Mouse (Mus musculus): ENCODE measurements around the gene Wfdc3. TPM values are rescaled to one million over a fixed set of nuclear protein-coding genes. Genes with fewer than 3 reads are reported as not detected.

Wfdc3 gene
- polyA plus RNA-seq, 1 experiment from 2014 or later: 1.6 TPM

GRCm38 (mm10) chr2:164785481-164786387 is 40.0 kb upstream of the Wfdc3 start, which contains the start of gene Snx21:
Snx21 (plus strand) TSS chr2:164785823.
- Histone ChIP-seq H3K9ac (peak within 1 kb of the TSS; percentile 55), H3K4me3 (peak within 1 kb of the TSS; percentile 59), H3K9me3 (no peaks in the 10 kb centered on the region), H3K27ac (replicated peaks) (peak within 1 kb of the TSS; percentile 78), H3K4me2 (peak within 1 kb of the TSS; percentile 89), H3K27me3 (no peaks in the 10 kb centered on the region), H3K36me3 (peaks cover 2% of the 10 kb centered on the region; the same call in 1 of the 2 replicates), H3K4me1 (replicated peaks) (peaks cover 25% of the 10 kb centered on the region)
- ATAC-seq (ENCODE audit: low FRiP score, low read depth): peak; percentile 89
- under 1% methylated on average over 64 of the region's 89 CpGs for WGBS

- Histone ChIP-seq H3K27ac (replicated peaks) (peak overlapping the region; percentile 78; the same call in 1 of the 2 replicates), H3K9ac (peak overlapping the region; percentile 55)
- 15% methylated on average over 7 of the region's 7 CpGs for WGBS
Observed at GRCm38 (mm10) chr2:164784869-164785420, 39.2 kb upstream of the Wfdc3 start.

GRCm38 (mm10) chr2:164783926-164784581 is 38.3 kb upstream of the Wfdc3 start:
- Histone ChIP-seq H3K4me1 (replicated peaks) (peaks cover 25% of the 10 kb centered on the region), H3K4me3 (no peak overlapping the region), H3K4me2 (no peak overlapping the region), H3K27ac (replicated peaks) (no peak overlapping the region), H3K9me3 (no peaks in the 10 kb centered on the region), H3K27me3 (no peaks in the 10 kb centered on the region), H3K9ac (no peak overlapping the region), H3K36me3 (no peaks in the 10 kb centered on the region; the same call in 1 of the 2 replicates)
- ATAC-seq (ENCODE audit: low FRiP score, low read depth): no peak
- WGBS: 82% methylated on average over 7 of the region's 7 CpGs

More at GRCm38 (mm10) chr2:164784869-164785420, 39.2 kb upstream of the Wfdc3 start:
- no peak for ATAC-seq (ENCODE audit: low FRiP score, low read depth)
- Histone ChIP-seq H3K27me3 (no peaks in the 10 kb centered on the region), H3K36me3 (no peaks in the 10 kb centered on the region; the same call in 1 of the 2 replicates), H3K9me3 (no peaks in the 10 kb centered on the region), H3K4me1 (replicated peaks) (peaks cover 25% of the 10 kb centered on the region), H3K4me2 (peak overlapping the region; percentile 89), H3K4me3 (peak overlapping the region; percentile 59)

- Histone ChIP-seq H3K4me3 (no peak overlapping the region), H3K9me3 (no peaks in the 10 kb centered on the region), H3K9ac (no peak overlapping the region), H3K36me3 (no peaks in the 10 kb centered on the region), H3K27ac (replicated peaks) (no peak overlapping the region), H3K4me2 (no peak overlapping the region), H3K27me3 (no peaks in the 10 kb centered on the region), H3K4me1 (replicated peaks) (peaks cover 12% of the 10 kb centered on the region)
- WGBS: 76% methylated on average over 4 of the region's 4 CpGs
- no peak for ATAC-seq (ENCODE audit: low FRiP score, low read depth)
Observed at GRCm38 (mm10) chr2:164781876-164782275, 36.1 kb upstream of the Wfdc3 start.

- no peaks in the 10 kb centered on the region for H3K27me3 ChIP-seq
- ATAC-seq (ENCODE audit: low FRiP score, low read depth): no peak
- H3K4me3 ChIP-seq: no peak within 1 kb of the TSS
- peaks cover under 1% of the 10 kb centered on the region for H3K4me1 ChIP-seq (replicated peaks)
- no peak within 1 kb of the TSS for H3K9ac ChIP-seq
- WGBS: 69% methylated on average over 8 of the region's 8 CpGs
- H3K9me3 ChIP-seq: no peaks in the 10 kb centered on the region
- no peak within 1 kb of the TSS for H3K4me2 ChIP-seq
- no peaks in the 10 kb centered on the region for H3K36me3 ChIP-seq
- H3K27ac ChIP-seq (replicated peaks): no peak within 1 kb of the TSS
Observed at GRCm38 (mm10) chr2:164779481-164780086, 33.9 kb upstream of the Wfdc3 start, which contains the start of gene Tnnc2. Tnnc2 (minus strand) TSS chr2:164779967.

- no peaks in the 10 kb centered on the region for H3K9me3 ChIP-seq
- H3K4me3 ChIP-seq: no peak overlapping the region
- no peak overlapping the region for H3K4me2 ChIP-seq
- ATAC-seq (ENCODE audit: low FRiP score, low read depth): no peak
- H3K9ac ChIP-seq: no peak overlapping the region
- no peak overlapping the region for H3K27ac ChIP-seq (replicated peaks)
- H3K27me3 ChIP-seq: no peaks in the 10 kb centered on the region
- no peaks in the 10 kb centered on the region for H3K4me1 ChIP-seq (replicated peaks)
- WGBS: 85% methylated on average over 7 of the region's 7 CpGs
- H3K36me3 ChIP-seq: no peaks in the 10 kb centered on the region
Observed at GRCm38 (mm10) chr2:164778809-164779208, 33.1 kb upstream of the Wfdc3 start.

- H3K4me3 ChIP-seq: no peak overlapping the region
- H3K27ac ChIP-seq (replicated peaks): no peak overlapping the region
- WGBS: 91% methylated on average over 11 of the region's 11 CpGs
- H3K9me3 ChIP-seq: no peaks in the 10 kb centered on the region
- no peak overlapping the region for H3K4me2 ChIP-seq
- no peaks in the 10 kb centered on the region for H3K27me3 ChIP-seq
- no peaks in the 10 kb centered on the region for H3K4me1 ChIP-seq (replicated peaks)
- no peak for ATAC-seq (ENCODE audit: low FRiP score, low read depth)
- no peaks in the 10 kb centered on the region for H3K36me3 ChIP-seq
- H3K9ac ChIP-seq: no peak overlapping the region
Observed at GRCm38 (mm10) chr2:164778015-164778287, 32.2 kb upstream of the Wfdc3 start.

- Histone ChIP-seq H3K27ac (replicated peaks) (no peak overlapping the region), H3K4me3 (no peak overlapping the region), H3K27me3 (no peaks in the 10 kb centered on the region), H3K36me3 (no peaks in the 10 kb centered on the region), H3K4me1 (replicated peaks) (no peaks in the 10 kb centered on the region), H3K9me3 (no peaks in the 10 kb centered on the region), H3K9ac (no peak overlapping the region), H3K4me2 (no peak overlapping the region)
- no peak for ATAC-seq (ENCODE audit: low FRiP score, low read depth)
- WGBS: 82% methylated on average over 30 of the region's 30 CpGs
Observed at GRCm38 (mm10) chr2:164777246-164778014, 31.7 kb upstream of the Wfdc3 start.

- Histone ChIP-seq H3K4me3 (no peak overlapping the region), H3K27ac (replicated peaks) (no peak overlapping the region), H3K9me3 (no peaks in the 10 kb centered on the region), H3K4me1 (replicated peaks) (no peaks in the 10 kb centered on the region), H3K27me3 (no peaks in the 10 kb centered on the region), H3K9ac (no peak overlapping the region), H3K36me3 (no peaks in the 10 kb centered on the region), H3K4me2 (no peak overlapping the region)
- ATAC-seq (ENCODE audit: low FRiP score, low read depth): no peak
- 72% methylated on average over 17 of the region's 17 CpGs for WGBS
Observed at GRCm38 (mm10) chr2:164776801-164777200, 31.1 kb upstream of the Wfdc3 start.

GRCm38 (mm10) chr2:164776130-164776529 is 30.4 kb upstream of the Wfdc3 start:
- Histone ChIP-seq H3K4me3 (no peak overlapping the region), H3K9me3 (no peaks in the 10 kb centered on the region), H3K4me1 (replicated peaks) (no peaks in the 10 kb centered on the region), H3K27me3 (no peaks in the 10 kb centered on the region), H3K27ac (replicated peaks) (no peak overlapping the region), H3K4me2 (no peak overlapping the region), H3K9ac (no peak overlapping the region), H3K36me3 (no peaks in the 10 kb centered on the region)
- 92% methylated on average over 6 of the region's 6 CpGs for WGBS
- no peak for ATAC-seq (ENCODE audit: low FRiP score, low read depth)

- Histone ChIP-seq H3K4me3 (no peak overlapping the region), H3K9me3 (no peaks in the 10 kb centered on the region), H3K4me2 (no peak overlapping the region), H3K27ac (replicated peaks) (no peak overlapping the region), H3K27me3 (no peaks in the 10 kb centered on the region), H3K36me3 (no peaks in the 10 kb centered on the region), H3K4me1 (replicated peaks) (peaks cover 10% of the 10 kb centered on the region), H3K9ac (no peak overlapping the region)
- WGBS: 88% methylated on average over 5 of the region's 5 CpGs
- no peak for ATAC-seq (ENCODE audit: low FRiP score, low read depth)
Observed at GRCm38 (mm10) chr2:164773989-164774364, 28.2 kb upstream of the Wfdc3 start.

Measured in hindbrain, embryonic 15.5 days (tissue).